Mouse (Mus musculus) embryonic fibroblast, embryonic 13.5 days (primary cell): Measurements from ENCODE around the gene Ggt1. TPM values are rescaled to one million over a fixed set of nuclear protein-coding genes. Genes with fewer than 3 reads are reported as not detected.

Experiments used
- H3K27ac ChIP-seq: 2 replicates; pipeline ENCODE4 v1.5.1; 2012; ENCODE audit warnings: low read length, control low read depth, inconsistent platforms; ENCODE audit not compliant: insufficient read depth
- H3K4me1 ChIP-seq: 2 replicates; pipeline ENCODE4 v1.6.1; 2011; ENCODE audit warnings: low read length; ENCODE audit not compliant: control insufficient read depth, insufficient read depth
- H3K4me3 ChIP-seq: 2 replicates; pipeline ENCODE4 v1.5.1; 2011; ENCODE audit warnings: mild to moderate bottlenecking, control low read depth, low read length; ENCODE audit not compliant: insufficient read depth
- CTCF ChIP-seq: IDR thresholded peaks from 2 replicates; pipeline ENCODE4 v1.5.1; 2011; ENCODE audit warnings: mild to moderate bottlenecking, control low read depth, low read length, moderate library complexity, borderline replicate concordance; ENCODE audit not compliant: insufficient read depth
- POLR2A ChIP-seq: IDR thresholded peaks from 2 replicates; pipeline ENCODE4 v1.6.1; 2011; ENCODE audit warnings: low read depth, mild to moderate bottlenecking, control low read depth, low read length, moderate library complexity
- polyA plus RNA-seq: library from polyadenylated mRNA; stranded (reverse); fragments of >200 nt; gene quantifications from 2 replicates; pipeline ENCODE4 v1.2.4, GENCODE M21; 2011; ENCODE audit warnings: low read depth; ENCODE audit not compliant: missing spikeins, insufficient read length

Ggt1 gene
- polyA plus RNA-seq, 1 experiment: not detected

- H3K4me3 ChIP-seq: no peak overlapping the region
- no peak overlapping the region for H3K27ac ChIP-seq
- H3K4me1 ChIP-seq: no peaks in the 10 kb centered on the region
- TF ChIP-seq CTCF (no peak), POLR2A (no peak)
Measured at GRCm38 (mm10) chr10:75570981-75571657, 9.7 kb downstream of the Ggt1 start.

- no peaks in the 10 kb centered on the region for H3K4me1 ChIP-seq
- H3K27ac ChIP-seq: no peak overlapping the region
- TF ChIP-seq POLR2A: no peak
- no peak for TF ChIP-seq CTCF
- H3K4me3 ChIP-seq: no peak overlapping the region
Measured at GRCm38 (mm10) chr10:75571937-75572336, 10.5 kb downstream of the Ggt1 start.

- no peak for TF ChIP-seq POLR2A
- no peak for TF ChIP-seq CTCF
- Histone ChIP-seq H3K27ac (no peak overlapping the region), H3K4me1 (no peaks in the 10 kb centered on the region), H3K4me3 (no peak overlapping the region)
Measured at GRCm38 (mm10) chr10:75573181-75573580, 11.8 kb downstream of the Ggt1 start.

GRCm38 (mm10) chr10:75573965-75574364 lies 12.6 kb downstream of the Ggt1 start:
- no peak for TF ChIP-seq POLR2A
- no peak for TF ChIP-seq CTCF
- H3K27ac ChIP-seq: no peak overlapping the region
- H3K4me3 ChIP-seq: no peak overlapping the region
- H3K4me1 ChIP-seq: no peaks in the 10 kb centered on the region

GRCm38 (mm10) chr10:75579129-75579528 lies 17.7 kb downstream of the Ggt1 start:
- H3K27ac ChIP-seq: no peak overlapping the region
- no peak for TF ChIP-seq CTCF
- no peak for TF ChIP-seq POLR2A
- H3K4me3 ChIP-seq: no peak overlapping the region
- H3K4me1 ChIP-seq: no peaks in the 10 kb centered on the region

- TF ChIP-seq CTCF (peak; percentile 79), POLR2A (no peak)
- Histone ChIP-seq H3K4me3 (no peak overlapping the region), H3K27ac (no peak overlapping the region), H3K4me1 (no peaks in the 10 kb centered on the region)
Measured at GRCm38 (mm10) chr10:75585876-75586552, 24.6 kb downstream of the Ggt1 start.

- no peak for TF ChIP-seq CTCF
- no peak for TF ChIP-seq POLR2A
- Histone ChIP-seq H3K4me3 (no peak overlapping the region), H3K27ac (no peak overlapping the region), H3K4me1 (no peaks in the 10 kb centered on the region)
Measured at GRCm38 (mm10) chr10:75586553-75586879, 25.1 kb downstream of the Ggt1 start.

GRCm38 (mm10) chr10:75587781-75588180 lies 26.4 kb downstream of the Ggt1 start:
- TF ChIP-seq POLR2A (no peak), CTCF (no peak)
- no peak overlapping the region for H3K27ac ChIP-seq
- H3K4me1 ChIP-seq: no peaks in the 10 kb centered on the region
- no peak overlapping the region for H3K4me3 ChIP-seq

GRCm38 (mm10) chr10:75588336-75588735 lies 26.9 kb downstream of the Ggt1 start:
- Histone ChIP-seq H3K27ac (no peak overlapping the region), H3K4me3 (no peak overlapping the region), H3K4me1 (no peaks in the 10 kb centered on the region)
- TF ChIP-seq CTCF: no peak
- TF ChIP-seq POLR2A: no peak

- Histone ChIP-seq H3K27ac (no peak within 1 kb of the TSS), H3K4me3 (no peak within 1 kb of the TSS), H3K4me1 (no peaks in the 10 kb centered on the region)
- no peak for TF ChIP-seq POLR2A
Measured at GRCm38 (mm10) chr10:75589129-75589528, 27.7 kb downstream of the Ggt1 start, which contains the start of gene Ggt5. Gene Ggt5, plus strand, starts transcription at chr10:75589340.
